Mouse (Mus musculus): ENCODE data around the gene Dtnbp1.

Dtnbp1 gene

GRCm38 (mm10) chr13:45003026-45003425 is 1.1 kb upstream of the Dtnbp1 start:
- DNase-seq (ENCODE audit: extremely low read depth, insufficient read length, low spot score): no peak

GRCm38 (mm10) chr13:45001228-45001910 is 578 bp downstream of the Dtnbp1 start:
- DNase-seq (ENCODE audit: extremely low read depth, insufficient read length, low spot score): peak; percentile 85

GRCm38 (mm10) chr13:45000836-45001227 is 1.1 kb downstream of the Dtnbp1 start:
- peak; percentile 43 for DNase-seq (ENCODE audit: extremely low read depth, insufficient read length, low spot score)

- DNase-seq (ENCODE audit: extremely low read depth, insufficient read length, low spot score): no peak
Observed at GRCm38 (mm10) chr13:44999211-44999610, 2.7 kb downstream of the Dtnbp1 start.

- no peak for DNase-seq (ENCODE audit: extremely low read depth, insufficient read length, low spot score)
Observed at GRCm38 (mm10) chr13:44996339-44996738, 5.6 kb downstream of the Dtnbp1 start.

GRCm38 (mm10) chr13:44992550-44993205 is 9.3 kb downstream of the Dtnbp1 start:
- no peak for DNase-seq (ENCODE audit: extremely low read depth, insufficient read length, low spot score)

- DNase-seq (ENCODE audit: extremely low read depth, insufficient read length, low spot score): no peak
Observed at GRCm38 (mm10) chr13:44991936-44992335, 10.0 kb downstream of the Dtnbp1 start.

- DNase-seq (ENCODE audit: extremely low read depth, insufficient read length, low spot score): no peak
Observed at GRCm38 (mm10) chr13:44990073-44990682, 11.8 kb downstream of the Dtnbp1 start.

- no peak for DNase-seq (ENCODE audit: extremely low read depth, insufficient read length, low spot score)
Observed at GRCm38 (mm10) chr13:44986352-44986751, 15.6 kb downstream of the Dtnbp1 start.

- no peak for DNase-seq (ENCODE audit: extremely low read depth, insufficient read length, low spot score)
Observed at GRCm38 (mm10) chr13:44985321-44985720, 16.6 kb downstream of the Dtnbp1 start.

GRCm38 (mm10) chr13:44983635-44984401 is 18.1 kb downstream of the Dtnbp1 start:
- no peak for DNase-seq (ENCODE audit: extremely low read depth, insufficient read length, low spot score)

GRCm38 (mm10) chr13:44982799-44983198 is 19.1 kb downstream of the Dtnbp1 start:
- DNase-seq (ENCODE audit: extremely low read depth, insufficient read length, low spot score): no peak

- no peak for DNase-seq (ENCODE audit: extremely low read depth, insufficient read length, low spot score)
Observed at GRCm38 (mm10) chr13:44979433-44979832, 22.5 kb downstream of the Dtnbp1 start.

- DNase-seq (ENCODE audit: extremely low read depth, insufficient read length, low spot score): no peak
Observed at GRCm38 (mm10) chr13:44977483-44978141, 24.3 kb downstream of the Dtnbp1 start.

GRCm38 (mm10) chr13:44977059-44977458 is 24.9 kb downstream of the Dtnbp1 start:
- no peak for DNase-seq (ENCODE audit: extremely low read depth, insufficient read length, low spot score)

- DNase-seq (ENCODE audit: extremely low read depth, insufficient read length, low spot score): no peak
Observed at GRCm38 (mm10) chr13:44960542-44961291, 41.2 kb downstream of the Dtnbp1 start.

- DNase-seq (ENCODE audit: extremely low read depth, insufficient read length, low spot score): no peak
Observed at GRCm38 (mm10) chr13:44957049-44957448, 44.9 kb downstream of the Dtnbp1 start.

GRCm38 (mm10) chr13:44955781-44956180 is 46.2 kb downstream of the Dtnbp1 start:
- no peak for DNase-seq (ENCODE audit: extremely low read depth, insufficient read length, low spot score)

- no peak for DNase-seq (ENCODE audit: extremely low read depth, insufficient read length, low spot score)
Observed at GRCm38 (mm10) chr13:44954232-44954568, 47.7 kb downstream of the Dtnbp1 start.
